Mouse (Mus musculus) ES-CJ7 (cell line): ENCODE data around the gene Ddx31.

Experiments
- DNase-seq: peaks from one replicate; pipeline ENCODE4 v3.0.0; 2011; ENCODE audit warnings: low read depth, low spot score

Ddx31 gene

DNA sequence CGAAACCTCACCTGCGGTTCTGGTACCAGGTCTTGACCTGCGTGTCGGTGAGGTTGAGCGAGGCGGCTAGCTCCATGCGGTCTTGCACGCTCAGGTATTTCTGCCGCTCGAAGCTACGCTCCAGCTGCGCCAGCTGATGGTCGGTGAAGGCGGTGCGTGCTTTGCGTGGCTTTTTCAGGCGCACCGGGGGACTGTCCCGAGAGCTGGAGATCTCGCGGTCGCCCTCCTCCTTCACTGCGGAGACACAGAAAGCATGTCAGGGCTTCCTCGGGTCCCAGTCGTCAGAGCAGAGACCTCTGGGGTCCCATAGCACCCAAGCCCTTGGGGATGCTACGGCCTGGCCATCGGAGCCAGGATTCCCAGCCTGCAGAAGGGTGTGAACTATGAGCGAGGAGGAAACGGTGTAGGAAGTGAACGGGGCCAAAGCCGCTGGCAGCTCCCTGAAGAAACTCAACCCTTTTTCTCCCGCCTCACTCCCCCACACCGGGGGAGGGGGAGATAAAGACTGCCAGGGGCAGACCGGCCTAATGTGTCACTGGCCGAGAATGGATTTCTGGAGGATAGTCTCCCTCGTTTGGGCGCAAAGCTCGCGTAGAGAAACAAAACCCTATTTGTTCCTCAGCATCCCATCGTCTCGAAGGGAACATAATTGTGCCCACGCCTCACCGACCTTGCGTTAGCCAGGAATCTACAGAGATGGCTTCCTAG, 71.3 kb downstream of the Ddx31 start:
- peak; percentile 40 for DNase-seq

DNA sequence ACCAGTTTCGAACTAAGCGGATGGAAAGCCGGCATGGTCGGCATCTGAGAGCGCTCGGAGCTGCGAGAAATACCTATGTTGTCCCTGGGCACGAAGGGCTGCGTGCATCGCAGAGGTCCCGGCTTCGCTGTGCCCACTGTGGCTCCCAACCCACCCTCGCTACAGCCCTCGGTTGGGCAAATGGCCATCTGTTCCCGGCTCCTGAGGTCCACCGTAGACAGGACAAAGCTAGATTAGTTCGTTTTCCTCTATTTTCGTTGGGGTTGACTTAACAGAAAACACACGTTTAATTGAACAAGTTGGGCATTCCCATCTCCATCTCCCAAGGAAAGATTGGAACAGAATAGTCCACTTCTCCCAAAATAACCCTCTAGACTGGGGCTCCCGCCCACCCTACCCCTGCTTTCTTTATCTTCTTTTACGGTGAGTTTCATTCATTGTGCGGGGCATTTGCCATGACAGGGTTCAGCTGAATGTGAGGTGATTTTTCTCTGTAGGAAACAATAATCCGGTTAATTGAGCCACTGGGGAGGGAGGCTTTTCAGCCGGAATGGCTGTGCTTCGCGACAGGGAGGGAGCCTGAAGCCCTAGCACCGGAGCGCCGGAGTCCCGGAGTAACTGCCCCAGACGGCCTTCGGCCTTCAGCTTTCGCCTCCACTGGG, 72.0 kb downstream of the Ddx31 start:
- DNase-seq, result no peak

DNA sequence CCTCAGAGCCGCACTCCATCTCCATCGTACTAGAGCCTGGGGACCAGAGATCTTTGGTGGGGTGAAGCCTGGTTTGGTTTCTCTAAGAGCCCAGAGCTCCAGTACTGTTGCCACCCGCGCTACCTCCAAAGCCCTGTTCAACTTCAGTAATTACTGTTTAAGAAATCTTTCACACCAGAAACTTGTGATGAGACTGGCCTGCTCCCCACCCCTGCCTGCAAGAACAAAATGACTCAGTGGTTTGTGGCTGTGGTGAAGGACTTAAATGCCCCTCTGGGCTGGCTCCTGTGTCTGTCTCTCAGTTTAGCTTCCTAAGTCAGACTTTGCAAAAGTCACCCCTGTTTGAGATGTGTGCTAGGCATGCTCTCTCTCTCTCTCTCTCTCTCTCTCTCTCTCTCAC, 72.8 kb downstream of the Ddx31 start:
- no peak for DNase-seq

DNA sequence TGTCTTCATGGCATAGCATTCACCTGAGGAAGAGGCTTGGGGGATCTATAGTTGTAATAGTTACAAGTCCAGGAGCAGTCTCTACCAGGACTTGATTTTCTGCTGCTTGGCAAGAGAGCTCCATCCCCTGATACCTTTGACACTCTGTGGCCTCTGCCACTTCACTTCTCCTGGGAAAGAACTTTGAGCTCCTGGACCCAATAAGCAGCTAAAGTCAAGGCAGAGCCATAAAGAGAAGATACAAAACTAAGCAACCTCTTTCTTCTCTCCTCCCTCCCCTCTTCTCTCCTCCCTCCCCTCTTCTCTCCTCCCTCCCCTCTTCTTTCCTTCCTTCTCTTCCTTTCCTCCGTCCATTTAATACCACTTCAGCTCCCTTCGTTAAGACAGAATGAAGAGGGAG, 73.9 kb downstream of the Ddx31 start:
- no peak for DNase-seq

DNA sequence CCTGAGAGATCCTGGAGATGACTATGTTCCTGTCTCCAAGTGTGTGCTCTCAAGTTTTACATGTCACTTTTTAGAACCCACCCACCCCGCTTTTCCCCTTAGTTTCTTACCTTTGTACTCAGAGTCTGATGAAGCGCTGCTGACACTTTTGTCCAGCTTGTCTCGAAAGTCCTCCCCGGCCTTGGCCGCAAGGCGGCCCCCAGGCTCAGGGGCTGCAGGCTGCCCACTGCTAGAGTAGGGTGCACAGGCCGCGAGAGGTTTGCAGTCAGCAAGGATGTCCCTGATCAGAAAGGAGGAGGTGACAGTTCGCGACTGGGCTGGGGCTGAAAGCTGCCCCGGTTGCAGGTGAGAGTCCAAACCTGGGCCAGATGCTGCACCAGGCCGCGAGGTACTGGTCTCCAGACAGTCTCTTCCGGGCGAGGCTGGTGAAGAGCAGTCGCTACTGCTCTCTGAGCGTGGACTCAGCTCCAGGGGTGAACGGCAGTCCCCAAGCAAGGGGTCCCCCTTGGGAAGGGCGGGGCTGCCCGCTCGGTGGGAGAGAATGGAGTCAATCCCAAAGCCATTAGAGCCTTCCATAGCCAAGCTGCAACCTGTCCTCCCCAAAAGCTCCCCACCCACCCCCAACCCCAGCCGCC, 75.0 kb downstream of the Ddx31 start:
- no peak for DNase-seq

DNA sequence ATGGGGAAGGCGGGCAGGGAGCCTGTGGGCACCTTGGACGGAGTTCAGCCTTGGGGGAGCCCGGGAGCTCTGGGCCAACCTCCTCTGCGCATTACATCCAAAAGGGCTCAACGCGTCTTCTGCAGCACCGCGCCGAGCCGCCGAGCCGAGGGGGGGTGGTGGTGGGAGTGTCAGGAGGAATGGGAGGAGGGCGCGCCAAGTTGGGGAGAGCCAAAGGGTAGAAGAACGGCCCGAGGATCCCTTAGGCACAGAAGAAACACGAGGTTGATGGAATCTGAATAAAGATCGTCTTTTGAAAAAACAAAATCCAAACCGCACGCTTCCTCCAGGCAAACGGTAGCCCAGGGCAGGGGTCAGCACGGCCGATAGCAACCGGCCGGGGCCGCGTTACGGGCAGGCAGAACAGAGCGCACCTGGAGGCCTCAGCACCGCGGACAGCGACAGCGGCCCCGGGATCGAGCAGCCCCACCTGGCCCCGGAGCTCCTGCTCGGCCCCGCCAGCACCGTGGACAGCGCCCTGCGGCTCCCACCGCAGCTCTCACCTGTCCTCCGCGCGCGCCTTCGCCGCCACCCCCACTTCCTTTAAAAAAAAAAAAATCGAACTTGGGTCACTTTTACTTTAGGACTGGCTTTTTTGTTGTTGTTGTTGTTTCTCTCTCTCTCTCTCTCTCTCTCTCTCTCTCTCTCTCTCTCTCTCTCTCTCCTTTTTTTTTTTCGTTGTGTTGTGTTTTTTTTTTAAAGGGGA, 75.7 kb downstream of the Ddx31 start:
- peak; percentile 82 for DNase-seq

DNA sequence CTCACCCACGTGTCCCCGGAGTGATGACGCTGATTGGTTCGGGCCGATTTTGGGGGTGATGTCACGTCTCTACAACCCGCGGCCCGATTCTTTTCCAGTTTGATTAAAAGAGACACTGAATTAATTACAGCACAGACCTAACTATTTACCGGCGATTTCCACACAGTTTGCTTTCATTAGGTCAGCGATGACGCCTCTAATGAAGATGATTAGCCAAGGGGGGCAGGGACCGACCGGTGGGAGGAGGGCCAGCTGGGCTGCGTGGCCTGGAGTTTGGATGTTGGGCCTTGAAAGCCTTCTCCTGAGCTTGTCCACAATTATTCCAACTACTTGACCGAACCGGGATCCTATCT, 76.3 kb downstream of the Ddx31 start, which contains the start of gene Barhl1:
Gene Barhl1 (minus strand): TSS at position 156 of the 353 bp plus-strand sequence.
- DNase-seq, result peak; percentile 28

DNA sequence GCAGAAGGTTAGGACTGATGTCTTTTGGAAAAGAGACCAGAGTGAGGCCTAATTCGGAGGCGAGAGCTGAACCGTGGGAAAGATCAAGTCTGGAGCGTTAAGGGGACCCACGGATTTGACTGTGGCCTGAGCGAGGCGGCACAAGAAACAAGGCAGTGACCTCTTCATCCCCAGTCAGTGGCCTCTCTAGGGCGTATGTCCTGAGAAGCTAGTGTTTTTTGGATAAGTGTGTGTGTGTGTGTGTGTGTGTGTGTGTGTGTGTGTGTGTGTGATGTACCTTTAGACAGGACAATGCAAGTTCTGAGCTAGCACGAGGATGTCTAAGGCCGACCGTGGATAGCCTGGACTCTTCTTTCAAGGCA, 76.9 kb downstream of the Ddx31 start:
- DNase-seq, result no peak

DNA sequence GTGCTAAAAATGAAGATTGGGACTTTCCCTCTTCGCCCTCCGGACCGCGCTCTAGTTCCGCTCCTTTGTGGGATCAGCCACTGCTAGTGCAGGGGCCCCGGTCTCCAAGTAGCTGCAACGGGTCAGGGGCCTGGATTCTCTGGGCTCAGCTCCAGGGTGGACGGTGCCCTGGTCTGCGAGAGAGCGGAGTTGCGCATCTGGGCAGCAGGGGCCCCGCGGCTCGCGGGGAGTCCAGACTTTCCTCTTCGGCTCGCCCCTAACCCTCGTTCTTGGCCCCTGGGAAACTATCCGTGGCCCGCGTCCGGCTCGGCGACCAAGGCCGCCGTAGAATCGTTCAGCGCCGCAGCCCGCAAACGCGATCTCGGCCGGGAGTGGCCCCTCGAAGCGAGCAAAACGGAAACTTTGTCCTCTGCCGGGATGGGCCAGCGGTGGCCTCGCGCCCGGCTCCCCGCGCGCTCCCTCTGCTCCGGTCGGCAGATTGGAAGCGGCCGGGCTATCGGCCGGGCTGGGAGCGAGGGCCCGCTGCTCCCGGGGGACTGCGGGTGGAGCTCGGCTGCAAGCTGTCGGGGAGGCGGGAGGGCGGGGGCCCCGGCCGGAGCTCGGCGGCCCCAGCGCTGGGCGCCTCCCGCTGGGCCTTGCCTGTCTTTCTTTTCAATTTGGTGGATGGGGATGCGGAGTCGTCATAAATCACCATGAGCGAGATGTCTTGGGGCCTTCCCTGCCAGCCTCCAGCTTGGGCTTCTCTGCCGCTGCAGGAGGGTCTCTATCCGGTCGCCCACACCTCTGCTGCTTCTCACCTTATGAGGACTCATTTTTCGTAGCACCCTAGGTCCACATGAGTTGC, 77.5 kb downstream of the Ddx31 start:
- DNase-seq, result no peak

DNA sequence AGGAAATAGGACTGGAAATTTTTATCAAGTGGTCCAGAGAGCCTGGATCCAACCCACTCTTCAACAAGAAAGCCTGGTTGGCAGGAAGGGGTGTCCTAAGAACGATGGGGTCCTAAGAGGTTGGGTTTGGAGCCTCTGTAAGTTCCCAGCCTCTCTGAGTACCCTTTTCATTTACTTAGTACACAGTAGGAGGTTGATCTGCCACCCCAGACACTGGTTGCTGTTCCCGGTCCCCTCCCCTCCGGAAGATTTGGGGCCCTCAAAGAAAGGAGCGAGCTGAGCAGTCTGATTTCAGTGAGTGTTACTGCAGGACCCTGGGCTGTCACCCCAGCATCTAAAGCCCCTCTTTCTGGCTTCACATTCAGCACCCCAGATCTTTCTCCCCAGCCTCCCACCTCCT, 78.8 kb downstream of the Ddx31 start:
- DNase-seq, result no peak

DNA sequence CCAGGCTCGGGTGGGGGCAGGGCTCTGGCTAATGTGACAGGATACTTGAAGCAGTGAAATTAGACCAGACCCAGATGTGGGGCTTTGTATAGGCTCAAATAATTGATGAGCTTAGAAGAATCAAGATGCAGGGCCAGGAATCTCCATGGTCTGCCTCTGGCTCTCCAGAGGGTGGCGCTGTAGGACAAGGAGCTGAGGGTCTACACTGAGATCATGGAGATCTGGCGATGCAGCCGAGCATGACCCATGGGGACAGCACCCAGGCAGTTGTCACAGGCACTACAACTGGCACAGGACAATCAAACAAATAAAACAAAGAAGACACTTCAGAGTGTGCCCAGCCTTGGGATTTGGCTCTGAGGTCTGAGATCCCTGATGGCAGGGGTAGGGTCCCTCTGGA, 83.7 kb downstream of the Ddx31 start:
- DNase-seq, result peak; percentile 45

DNA sequence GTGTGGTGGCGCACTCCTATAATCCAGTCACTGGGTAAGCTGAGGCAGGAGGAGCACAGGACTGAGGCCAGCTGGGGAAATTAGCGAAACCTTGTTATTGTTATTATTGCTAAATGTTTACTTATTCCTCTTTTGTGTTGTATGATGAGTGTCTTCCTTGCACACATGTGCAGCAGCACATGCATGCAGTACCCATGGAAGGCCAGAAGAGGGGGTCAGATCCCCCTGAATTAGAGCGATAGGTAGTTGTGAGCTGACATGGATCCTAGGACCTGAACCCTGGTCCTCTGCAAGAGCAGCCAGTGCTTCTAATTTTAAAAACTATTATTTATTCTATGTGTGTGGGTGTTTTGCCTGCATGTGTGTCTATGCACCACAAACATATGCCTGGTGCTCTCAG, 90.4 kb downstream of the Ddx31 start:
- peak; percentile 26 for DNase-seq

DNA sequence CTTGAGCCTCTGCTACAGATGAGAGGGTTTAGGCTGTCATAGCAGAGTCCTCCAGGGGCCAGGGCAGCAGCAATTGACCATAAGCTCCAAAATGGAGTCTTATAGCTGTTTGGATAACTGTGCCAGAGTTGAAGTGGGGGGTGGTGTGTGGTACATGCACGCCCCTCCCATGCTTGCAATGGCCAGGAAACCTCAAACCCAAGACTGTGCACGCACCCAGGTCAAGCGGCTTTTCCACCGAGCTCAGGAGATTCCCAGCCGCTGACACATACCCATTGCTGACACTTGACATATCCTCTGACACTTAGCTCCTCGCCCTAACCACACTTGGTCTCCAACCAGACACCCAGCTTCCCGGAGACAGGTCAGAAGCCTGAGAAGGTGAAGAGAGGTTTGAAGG, 98.8 kb downstream of the Ddx31 start:
- no peak for DNase-seq

DNA sequence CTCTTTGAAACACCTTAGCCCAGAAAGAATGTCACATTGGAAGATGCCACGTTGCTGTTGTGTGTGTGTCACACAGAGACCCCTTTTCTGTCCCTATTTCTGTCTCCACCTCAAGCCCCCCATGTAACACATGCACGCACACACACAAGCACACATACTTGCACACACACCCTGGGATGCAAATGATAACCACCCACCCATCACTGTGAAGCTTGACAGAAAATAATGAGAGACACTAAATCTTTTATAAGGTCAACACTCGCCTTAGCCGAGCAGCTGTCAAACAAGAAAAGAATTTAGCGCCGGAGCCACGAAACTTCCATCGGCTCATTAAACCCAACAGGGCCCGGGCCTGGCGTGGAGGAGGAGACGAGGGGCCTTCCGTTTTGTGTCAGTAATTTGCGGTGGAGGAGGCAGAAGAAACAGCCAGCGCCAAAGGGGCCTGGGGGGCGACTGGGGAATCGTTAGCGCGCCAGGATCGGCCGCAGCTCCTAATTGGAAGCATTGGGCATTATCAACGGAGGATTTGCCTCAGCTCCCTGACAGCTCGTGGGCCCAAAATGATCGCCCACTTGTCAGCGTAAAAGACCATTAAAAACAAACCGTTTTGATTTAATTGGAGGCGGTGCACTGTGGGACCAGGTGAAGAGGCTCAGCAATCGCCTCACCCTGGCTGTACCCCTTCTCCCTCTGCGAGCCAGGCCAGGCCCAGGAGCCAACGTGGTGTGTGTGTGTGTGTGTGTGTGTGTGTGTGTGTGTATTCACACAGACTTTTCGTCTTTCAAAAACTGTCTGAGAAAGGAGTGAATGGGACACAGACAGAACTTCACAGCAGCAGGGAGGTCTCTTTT, 103.7 kb downstream of the Ddx31 start:
- no peak for DNase-seq

DNA sequence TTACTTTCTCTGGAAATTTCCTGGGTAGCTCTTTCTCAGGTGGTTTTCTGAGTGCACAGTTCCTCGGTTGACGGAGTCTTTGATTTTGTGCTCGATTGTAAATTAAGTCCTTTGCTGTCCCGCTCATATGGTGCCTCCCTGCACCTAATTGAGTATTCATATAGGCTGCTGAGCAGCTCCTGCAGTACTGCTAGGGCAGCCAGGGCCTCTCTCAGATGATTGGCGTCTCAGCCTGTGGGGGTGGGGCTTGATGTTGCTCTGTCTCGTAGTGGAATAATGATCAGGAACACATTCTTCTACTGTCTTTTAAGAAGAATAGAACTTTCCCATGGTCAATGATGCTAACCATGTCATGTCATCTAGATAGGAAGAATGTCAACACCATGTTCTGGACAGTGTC, 105.2 kb downstream of the Ddx31 start:
- DNase-seq, result no peak

DNA sequence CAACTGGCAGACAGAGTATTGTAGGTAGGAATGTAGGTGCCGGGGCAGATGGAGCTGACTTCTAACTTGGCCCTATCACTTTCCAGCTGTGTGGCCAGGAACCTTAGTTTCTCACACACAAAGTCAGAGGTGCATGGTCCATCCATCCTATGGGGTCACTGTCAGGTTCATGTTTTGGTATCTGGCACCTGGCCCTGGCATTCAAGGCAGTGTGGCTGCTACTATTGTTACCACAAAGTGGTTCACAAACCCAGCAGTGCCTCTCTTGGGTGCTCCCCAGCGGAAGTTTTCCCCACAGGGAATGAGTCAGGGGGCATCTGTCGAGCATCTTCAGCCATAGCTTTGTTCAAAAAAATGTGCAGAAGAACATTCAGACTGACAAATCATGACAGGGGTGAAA, 106.1 kb downstream of the Ddx31 start:
- no peak for DNase-seq

DNA sequence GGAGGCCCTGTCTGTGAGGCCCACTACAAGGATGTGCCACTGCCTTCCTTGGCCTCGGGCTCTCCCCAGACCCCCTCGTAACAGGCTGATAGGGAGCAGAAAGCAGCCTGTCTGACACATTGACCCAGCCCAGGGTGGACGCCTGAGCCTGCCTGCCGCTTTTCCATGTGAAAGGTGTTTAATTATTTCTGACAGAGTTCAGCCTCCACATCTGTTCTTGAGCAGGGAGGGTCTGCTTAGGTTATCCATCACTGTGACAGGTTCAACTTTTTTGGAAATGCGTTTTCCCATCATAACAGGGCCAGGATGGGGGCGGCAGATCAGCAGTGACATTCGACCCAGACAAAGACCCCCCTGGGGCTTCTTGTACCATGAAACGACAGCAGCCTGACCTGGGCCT, 112.8 kb downstream of the Ddx31 start:
- DNase-seq, result no peak

DNA sequence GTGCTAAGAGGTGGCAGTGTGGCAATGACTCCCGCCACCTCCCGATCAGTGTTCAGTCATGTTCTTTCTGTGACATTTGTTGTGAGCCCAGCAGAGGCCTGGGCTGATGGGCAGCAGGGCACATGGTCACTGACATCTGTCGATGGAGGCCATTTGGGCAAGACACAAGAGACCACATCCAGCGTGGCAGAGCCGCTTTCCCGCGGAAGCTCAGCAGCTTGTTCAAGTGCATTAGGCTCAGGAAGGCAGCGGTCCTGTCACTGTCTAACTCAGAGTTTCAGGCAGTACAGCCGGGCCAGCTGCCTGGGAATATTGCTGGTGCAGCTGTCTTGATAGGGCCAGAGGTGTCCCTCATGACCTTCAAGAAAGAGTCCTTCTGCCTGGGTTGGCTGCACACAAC, 114.4 kb downstream of the Ddx31 start:
- no peak for DNase-seq
